Mouse (Mus musculus): ENCODE data around the gene Myod1. TPM values are rescaled to one million over a fixed set of nuclear protein-coding genes. Genes with fewer than 3 reads are reported as not detected.

Gene Myod1
- not detected in 2 replicates for total RNA-seq (2014; fragmentation: Nextera tagmentation)
- total RNA-seq (2017), result not detected in 2 replicates

DNA sequence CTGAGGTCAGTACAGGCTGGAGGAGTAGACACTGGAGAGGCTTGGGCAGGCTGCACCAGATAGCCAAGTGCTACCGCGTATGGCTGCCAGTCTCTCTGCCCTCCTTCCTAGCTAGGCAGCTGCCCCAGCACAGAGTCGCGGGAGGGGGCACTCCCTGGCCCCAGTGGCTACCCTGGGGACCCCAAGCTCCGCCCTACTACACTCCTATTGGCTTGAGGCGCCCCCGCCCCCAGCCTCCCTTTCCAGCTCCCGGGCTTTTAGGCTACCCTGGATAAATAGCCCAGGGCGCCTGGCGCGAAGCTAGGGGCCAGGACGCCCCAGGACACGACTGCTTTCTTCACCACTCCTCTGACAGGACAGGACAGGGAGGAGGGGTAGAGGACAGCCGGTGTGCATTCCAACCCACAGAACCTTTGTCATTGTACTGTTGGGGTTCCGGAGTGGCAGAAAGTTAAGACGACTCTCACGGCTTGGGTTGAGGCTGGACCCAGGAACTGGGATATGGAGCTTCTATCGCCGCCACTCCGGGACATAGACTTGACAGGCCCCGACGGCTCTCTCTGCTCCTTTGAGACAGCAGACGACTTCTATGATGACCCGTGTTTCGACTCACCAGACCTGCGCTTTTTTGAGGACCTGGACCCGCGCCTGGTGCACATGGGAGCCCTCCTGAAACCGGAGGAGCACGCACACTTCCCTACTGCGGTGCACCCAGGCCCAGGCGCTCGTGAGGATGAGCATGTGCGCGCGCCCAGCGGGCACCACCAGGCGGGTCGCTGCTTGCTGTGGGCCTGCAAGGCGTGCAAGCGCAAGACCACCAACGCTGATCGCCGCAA is at the start of gene Myod1:
TSS of gene Myod1 (plus strand) at position 303 of the 836 bp plus-strand sequence.
- no peak for ATAC-seq (replicated peaks; ENCODE audit: poor library complexity, severe bottlenecking)

DNA sequence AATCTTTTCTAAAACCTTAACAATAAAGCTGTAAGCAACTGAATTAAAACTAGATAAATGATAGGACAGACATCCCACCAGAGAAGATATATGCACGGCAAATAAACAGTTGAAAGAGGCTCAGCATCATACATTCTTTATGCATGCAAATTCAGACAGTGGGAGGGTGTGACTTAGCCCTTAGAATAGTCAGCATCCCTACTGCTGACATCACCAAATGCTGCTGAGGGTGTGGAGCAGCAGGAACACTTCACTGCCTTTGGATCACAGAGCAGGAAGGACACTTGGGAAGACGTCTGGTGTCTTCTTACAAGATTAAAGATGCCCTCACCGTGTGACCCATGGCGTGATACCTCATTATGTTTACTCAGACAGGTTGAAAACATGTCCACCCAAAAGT is 48.4 kb upstream of the Myod1 start:
- no peak for ATAC-seq (replicated peaks; ENCODE audit: poor library complexity, severe bottlenecking)

DNA sequence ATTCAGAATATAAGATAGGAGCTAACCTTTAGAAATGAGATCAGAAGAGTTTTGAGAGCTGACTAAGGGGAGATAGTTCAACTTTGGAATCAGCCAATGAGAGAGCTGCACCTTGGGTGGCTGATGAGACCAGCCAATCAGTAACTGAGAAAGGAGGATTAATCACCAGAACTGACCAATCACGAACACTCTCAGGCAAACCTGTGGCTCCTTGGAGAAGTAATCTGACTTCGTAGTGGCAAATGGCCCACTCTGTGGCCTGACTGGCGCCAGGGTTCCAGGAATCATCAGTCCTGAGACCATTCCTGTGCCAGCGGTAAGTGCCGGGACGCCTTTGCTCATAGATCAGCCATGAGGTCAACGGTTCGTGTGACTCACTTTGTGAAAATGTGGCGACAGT is 38.9 kb upstream of the Myod1 start:
- no peak for ATAC-seq (replicated peaks; ENCODE audit: poor library complexity, severe bottlenecking)

DNA sequence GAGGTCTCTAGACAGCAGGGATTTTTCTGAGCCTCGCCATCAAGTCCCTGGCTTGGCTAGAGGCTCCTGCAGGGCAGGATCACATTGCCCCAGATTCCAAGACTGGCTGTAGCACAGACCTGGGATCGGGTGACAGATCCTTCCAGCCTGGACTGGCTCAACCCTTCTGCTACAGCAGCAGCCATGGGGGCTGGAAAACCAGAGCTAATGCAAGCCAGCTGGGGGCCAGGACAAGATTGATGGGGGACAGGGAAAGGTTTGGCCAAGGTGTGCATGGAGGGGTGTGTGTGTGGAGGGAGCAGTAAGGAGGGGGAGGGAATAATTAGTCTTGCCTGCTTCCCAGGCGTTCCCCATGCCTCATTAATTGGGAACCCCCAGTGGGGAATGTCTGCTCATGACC is 36.5 kb upstream of the Myod1 start:
- no peak for ATAC-seq (replicated peaks; ENCODE audit: poor library complexity, severe bottlenecking)

DNA sequence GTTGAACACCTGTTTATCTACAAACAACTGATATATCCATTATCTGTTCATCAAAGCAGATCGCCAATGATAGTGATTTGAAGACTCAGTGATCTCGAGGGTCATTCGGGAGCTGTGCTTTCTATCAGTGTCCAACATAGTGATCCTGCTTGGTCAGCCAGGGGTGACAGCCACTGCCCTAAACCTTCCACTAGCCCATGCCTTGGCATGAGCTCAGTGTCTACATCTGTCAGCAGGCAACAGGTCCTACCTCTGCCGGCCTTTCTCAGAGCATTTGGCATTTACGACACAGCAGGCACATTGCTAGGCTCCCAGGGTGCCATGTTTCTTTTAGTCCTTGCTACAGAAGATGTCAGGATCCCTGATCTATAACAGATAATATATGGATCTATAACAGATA is 36.0 kb upstream of the Myod1 start:
- no peak for ATAC-seq (replicated peaks; ENCODE audit: poor library complexity, severe bottlenecking)

DNA sequence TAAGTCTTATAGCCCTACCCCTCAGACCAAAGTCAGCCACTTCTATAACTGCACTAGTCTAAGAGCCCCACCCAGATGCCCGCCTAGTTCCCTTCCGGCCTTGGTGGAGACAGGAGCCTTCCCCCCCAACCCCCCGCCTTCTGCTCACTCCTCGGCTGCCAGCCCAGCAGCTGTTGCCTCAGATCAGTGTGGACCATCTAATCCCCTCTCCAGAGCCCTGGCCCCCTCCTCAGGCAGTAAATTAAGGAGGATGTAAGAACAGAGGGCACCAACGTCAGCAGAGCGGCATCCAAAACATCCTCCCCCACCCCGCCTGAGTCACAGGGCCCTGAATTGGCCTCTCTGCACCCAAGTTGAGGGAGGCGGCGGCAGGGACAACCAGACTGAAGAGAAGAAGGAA is 34.8 kb upstream of the Myod1 start:
- no peak for ATAC-seq (replicated peaks; ENCODE audit: poor library complexity, severe bottlenecking)

DNA sequence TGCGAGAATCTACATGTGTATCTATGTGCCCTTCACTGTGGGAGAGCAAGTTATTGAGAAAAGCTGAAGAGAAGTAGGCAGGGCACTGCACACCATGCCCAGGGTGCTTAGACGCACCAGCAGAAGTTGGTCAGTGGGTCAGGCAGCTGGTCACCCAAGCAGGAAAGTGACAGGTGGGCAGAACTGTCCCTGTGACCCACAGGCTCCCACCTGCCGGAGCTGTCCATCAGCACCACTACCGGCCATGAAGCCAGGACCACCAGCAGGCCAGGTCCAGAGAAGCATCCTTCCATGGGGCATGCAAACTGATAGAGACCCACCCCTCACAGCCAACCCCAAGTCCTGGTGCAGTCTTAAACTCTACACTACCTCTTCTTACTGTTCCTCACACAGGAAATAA is 28.6 kb upstream of the Myod1 start:
- no peak for ATAC-seq (replicated peaks; ENCODE audit: poor library complexity, severe bottlenecking)

DNA sequence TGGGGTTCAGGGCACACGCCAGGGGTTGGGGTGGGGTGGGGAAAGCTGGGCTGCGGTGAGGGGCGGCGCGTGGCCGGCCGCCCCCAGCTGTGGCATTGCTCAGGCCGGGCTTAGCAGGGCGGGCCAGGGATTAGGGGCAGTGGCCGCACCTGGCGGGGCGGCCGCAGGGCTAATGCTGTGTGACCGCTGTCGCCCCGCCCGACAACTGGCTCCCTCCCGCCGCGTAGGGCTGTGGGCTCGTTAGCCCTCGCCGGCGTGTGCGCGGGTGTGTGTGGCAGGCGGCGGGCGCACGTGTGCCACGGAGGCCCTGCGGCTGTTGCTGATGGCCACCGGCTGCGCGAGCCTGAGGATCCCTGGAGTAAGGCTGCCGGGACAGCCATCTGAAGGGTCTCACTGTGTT is 27.5 kb upstream of the Myod1 start:
- no peak for ATAC-seq (replicated peaks; ENCODE audit: poor library complexity, severe bottlenecking)

DNA sequence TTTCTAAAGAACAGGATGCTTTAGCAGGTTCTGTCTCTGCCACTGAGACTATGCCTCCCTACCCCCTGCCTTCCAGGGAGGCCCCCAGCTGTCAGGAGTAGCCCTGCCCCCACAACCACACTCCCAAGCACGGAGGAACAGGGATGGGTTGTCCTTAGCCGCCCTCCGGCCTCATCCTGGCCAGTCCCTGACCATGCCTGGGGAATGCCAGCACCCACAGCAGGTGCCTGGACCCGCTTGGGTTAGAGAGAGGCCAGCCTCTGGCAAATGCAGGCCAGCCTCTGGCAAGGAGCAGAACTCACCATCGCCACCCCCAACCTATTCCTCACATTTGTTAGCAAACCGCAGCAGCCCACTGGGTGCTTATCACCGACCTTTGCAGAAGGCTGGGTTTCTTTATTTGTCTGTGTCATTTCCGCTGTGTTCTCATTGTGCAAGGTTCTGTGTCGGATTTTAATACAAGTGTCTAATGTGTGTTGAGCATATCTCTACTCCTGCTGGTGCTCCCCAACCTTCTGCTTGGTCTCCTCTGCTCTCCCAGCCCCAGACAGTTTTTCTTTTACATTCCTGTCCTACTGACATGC is 26.1 kb upstream of the Myod1 start:
- no peak for ATAC-seq (replicated peaks; ENCODE audit: poor library complexity, severe bottlenecking)

DNA sequence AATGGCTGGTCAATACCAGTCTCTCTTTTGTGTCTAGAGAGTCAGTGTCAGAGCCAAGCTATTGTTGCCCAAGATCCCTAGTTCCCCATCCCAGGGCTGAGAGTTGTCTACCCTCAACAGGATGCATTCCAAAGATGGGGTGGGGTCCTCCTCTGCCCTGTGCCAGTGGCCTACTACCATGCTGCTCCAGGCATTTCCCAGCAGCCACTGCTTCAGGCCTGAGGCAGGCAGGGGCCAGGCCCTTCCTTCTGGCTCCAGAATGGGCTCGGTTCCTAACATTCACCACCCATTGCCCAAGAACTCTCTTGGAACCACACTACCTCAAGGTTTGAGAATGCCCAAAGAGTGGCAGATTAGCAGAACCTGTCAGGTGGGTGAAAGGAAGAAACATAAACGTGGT is 23.5 kb upstream of the Myod1 start:
- ATAC-seq (replicated peaks; ENCODE audit: poor library complexity, severe bottlenecking), result no peak

DNA sequence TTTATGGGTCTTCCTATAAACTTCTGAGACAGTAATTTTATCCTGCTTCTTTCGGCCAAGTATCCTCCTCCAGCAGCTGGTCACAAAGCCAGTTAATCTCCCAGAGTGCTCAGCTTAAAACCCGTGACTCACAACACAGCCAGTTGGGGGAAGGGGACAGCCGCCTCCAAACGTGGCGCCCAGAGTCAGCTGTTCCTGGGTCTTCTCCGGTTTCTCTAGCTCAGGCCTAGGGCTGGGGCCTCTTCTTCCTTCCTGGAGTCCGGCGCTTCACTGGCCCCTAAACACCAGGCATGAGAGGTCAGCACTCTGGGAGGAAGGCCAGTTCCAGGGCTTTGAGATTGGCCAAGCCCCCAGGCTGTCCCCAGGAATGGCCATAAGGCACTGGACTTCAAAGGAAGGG is 23.1 kb upstream of the Myod1 start:
- no peak for ATAC-seq (replicated peaks; ENCODE audit: poor library complexity, severe bottlenecking)

DNA sequence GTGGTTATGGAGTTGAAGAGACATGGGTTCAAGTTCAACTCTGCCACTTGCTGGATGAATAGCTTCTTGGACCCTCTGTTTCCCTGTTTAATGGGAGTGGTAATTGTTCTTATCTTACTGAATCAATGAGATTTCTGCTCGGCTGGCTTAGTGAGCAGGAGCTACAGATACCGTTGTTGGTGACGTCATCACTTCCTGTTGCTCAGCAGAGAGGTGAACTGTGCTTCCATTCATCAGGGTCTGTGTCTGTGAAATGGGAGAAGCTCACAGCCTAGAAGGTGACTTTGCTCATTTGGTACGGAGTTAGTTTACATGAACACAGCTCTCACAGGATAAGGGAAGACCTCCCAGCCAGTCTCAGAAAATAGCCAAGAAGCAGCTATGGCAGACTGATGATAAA is 22.4 kb upstream of the Myod1 start:
- no peak for ATAC-seq (replicated peaks; ENCODE audit: poor library complexity, severe bottlenecking)

DNA sequence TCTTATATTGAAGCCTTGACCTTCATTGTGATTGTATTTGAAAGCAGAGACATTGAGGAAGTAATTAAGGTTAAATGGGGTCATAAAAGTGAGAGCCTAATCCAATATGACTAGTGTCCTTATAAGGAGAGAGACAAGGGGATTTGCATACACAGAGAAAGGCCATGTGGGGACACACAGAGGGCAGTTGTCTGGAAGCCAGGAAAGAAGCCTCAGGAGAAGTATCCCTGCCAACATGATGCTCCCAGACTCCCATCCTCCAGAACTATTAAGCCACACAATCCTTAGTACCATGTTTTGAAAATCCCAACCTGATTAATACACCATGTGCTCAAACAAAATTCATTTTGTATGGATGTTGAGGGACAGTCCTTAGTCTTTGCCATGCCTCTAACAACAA is 14.5 kb upstream of the Myod1 start:
- ATAC-seq (replicated peaks; ENCODE audit: poor library complexity, severe bottlenecking), result no peak

DNA sequence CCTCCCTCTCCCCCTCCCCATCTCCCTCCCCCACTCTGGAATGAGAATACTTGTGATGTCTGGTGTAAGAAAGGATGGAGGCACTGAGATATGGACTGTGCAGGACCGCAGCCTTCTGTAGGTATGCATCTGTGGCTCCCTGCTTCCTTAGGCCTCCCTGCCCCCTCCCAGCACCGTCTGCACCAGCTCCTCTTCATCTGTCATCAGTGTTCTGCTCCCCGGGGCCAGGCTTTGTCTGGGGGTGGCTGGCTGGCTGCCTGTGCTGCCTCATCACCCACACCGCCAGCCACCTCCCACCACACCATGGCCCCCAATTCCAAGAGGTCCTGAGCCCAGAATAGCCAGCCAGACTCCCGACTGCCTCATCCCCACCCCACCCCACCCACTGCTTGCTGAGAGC is 12.1 kb upstream of the Myod1 start:
- no peak for ATAC-seq (replicated peaks; ENCODE audit: poor library complexity, severe bottlenecking)

DNA sequence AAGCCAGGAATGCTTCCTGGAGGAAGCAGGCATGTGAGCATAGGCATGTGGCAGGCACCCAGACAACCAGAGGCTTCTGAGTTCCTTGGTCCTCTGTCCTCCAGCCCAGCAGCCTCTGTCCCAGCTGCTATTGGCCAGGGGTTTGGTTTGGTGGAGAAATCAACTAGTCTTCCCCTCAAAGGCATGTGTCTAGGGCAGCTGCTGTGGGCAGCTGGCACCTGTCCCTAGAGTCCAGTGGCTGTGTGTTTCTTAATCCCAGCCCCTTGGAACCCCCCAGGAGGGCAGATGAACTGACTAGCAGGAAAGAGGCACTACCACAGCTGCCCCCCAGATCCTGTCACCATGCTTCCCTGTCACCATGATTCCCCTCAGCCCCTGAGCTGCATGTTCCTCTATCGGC is 10.5 kb upstream of the Myod1 start:
- ATAC-seq (replicated peaks; ENCODE audit: poor library complexity, severe bottlenecking), result no peak

DNA sequence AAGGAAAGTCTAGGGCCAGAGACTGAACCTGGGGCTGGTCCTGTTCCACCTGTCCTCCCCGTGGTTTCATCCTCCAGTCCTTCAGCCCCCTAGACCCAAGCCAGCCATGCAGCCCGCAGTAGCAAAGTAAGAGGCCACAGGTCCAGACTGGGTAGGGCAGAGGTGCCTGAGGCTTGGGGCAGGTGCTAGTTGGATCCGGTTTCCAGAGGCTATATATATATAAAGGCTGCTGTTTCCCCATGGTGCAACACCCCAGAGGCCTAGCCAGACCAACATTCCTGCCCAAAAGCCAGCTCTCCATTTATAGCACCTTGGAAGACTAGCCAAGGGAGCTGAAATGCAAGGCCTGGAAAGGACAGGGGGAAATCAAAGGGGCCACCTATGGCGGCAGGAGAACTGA is 5.2 kb upstream of the Myod1 start:
- ATAC-seq (replicated peaks; ENCODE audit: poor library complexity, severe bottlenecking), result no peak

DNA sequence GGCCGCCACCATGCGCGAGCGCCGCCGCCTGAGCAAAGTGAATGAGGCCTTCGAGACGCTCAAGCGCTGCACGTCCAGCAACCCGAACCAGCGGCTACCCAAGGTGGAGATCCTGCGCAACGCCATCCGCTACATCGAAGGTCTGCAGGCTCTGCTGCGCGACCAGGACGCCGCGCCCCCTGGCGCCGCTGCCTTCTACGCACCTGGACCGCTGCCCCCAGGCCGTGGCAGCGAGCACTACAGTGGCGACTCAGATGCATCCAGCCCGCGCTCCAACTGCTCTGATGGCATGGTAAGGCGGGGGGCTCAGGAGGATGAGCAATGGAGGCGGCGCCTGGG is 703 bp downstream of the Myod1 start:
- ATAC-seq (replicated peaks; ENCODE audit: poor library complexity, severe bottlenecking), result peak; percentile 37

DNA sequence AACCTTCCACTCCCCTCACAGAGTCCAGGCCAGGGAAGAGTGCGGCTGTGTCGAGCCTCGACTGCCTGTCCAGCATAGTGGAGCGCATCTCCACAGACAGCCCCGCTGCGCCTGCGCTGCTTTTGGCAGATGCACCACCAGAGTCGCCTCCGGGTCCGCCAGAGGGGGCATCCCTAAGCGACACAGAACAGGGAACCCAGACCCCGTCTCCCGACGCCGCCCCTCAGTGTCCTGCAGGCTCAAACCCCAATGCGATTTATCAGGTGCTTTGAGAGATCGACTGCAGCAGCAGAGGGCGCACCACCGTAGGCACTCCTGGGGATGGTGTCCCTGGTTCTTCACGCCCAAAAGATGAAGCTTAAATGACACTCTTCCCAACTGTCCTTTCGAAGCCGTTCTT is 1.8 kb downstream of the Myod1 start:
- no peak; the same call in 1 of the 2 replicates for ATAC-seq (replicated peaks; ENCODE audit: poor library complexity, severe bottlenecking)

DNA sequence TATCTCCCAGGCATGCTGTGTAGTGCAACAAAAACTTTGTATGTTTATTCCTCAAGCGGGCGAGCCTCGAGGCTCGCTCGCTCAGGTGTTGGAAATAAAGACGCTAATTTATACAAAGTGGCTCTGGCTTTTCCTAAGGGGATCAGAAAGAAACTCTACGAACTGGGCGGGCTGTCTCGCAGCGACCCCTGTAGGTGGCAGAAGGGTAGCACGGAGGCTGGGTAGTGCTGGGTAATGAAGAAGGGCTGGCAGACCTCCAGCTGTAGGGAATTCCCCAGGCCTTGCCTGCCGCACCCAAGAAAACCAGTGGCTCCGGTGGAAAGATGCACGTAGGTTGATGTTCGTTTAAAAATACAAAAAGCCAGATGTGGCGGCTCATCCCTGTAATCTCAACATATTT is 2.7 kb downstream of the Myod1 start:
- peak; percentile 67 for ATAC-seq (replicated peaks; ENCODE audit: poor library complexity, severe bottlenecking)

DNA sequence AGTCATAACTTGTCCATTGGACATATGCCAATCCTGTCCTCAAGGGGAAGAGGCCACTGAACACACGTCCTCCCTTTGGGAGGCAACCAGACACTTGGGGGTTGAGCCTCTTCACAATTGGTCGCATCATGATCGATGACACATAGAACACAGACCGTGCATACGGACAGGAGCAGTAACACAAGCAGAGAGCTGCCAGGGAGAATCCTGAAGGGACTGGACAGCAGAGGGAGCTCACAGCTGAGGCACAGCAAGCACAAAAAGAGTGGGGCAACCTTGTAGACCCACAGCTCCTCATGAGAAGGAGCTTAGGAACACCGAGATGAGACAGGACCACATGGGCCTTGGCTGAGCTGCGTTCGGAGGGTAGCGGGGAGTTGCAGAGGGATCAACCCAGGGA is 4.4 kb downstream of the Myod1 start:
- no peak for ATAC-seq (replicated peaks; ENCODE audit: poor library complexity, severe bottlenecking)

DNA sequence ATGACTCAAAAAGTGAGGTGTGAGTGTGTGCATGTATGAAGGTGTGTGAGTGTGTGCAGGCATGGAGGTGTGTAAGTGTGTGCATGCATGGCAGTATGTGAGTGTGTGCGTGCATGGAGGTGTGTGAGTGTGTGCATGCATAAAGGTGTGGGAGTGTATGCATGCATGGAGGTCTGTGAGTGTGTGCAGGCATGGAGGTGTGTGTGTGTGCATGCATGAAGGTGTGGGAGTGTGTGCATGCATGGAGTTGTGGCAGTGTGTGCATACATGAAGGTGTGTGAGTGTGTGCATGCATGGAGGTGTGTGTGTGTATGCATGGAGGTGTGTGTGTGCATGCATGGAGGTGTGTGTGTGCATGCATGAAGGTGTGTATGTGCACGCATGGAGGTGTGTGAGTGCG is 11.2 kb downstream of the Myod1 start:
- ATAC-seq (replicated peaks; ENCODE audit: poor library complexity, severe bottlenecking), result no peak

DNA sequence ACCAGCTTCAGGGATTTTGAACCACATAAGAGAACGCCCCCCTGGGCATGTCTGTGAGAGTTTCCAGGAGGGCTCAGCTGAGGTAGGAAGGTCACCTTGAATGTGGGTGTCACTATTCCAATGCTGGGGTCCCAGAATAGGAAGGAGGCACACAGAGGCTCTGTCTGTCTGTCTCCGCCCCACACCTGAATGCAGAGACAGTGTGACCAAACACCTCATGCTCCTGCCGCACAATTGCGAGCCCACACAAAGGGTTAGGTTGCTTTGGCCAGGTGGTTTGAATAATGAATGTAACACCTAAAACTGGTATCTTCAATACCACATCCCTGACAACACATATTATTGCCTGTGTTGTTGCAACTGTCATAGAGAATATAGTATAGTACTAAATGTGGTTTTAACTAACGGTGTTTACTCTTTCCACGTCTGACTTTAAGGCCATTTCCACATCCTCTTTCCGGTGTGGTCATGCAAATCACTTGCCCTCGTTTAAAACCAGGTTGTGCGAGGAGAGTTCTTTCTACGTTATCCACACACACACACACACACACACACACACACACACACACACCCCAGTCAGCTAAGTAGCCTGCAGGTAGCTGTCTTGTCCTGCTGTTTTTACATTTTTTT is 13.3 kb downstream of the Myod1 start:
- peak; percentile 61 for ATAC-seq (replicated peaks; ENCODE audit: poor library complexity, severe bottlenecking)
